In the genomic region with DNA sequence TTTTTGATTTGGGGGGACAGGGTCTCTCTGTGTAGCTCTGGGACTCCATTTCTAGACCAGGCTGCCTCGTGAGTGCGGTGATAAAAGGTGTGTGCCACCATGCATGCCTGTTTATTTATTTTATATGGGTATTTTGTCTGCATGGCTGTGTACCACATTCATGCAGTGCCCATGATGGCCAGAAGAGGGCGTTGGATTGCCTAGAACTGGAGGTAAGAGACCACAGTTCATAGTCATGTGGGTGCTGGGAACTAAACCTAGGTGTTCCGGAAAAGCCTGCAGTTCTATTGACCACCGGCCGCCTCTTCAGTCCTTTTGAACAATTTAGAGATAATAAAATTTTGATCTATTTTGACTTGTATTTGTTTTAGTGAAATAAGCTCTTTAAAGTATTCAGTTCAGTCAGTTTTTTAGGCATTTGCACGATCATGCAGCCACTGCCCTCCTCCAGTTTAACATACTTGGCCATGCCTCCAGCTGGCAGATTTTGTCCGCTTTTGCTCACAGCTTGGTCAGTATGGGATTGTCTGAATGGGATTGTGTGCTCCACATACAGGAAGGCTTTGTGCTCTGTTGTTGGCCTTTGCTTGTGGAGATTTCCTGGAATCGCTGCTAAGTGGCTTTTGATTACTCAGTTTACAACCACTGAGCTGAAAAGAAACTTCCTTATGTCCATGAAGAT, we compare ENCODE assay signal across 9 mouse cellular contexts.
A peak's percentile ranks its signal among the peaks of the same experiment; 100 is the strongest.
DNase-seq lines count a peak whose midpoint lies in the region; ATAC-seq lines count a peak whose summit lies in the region.
"Had no signal": no experiment of that assay in that cellular context is flagged by ENCODE, and none has a peak within 500 bp of the region (broad histone marks: within the 10 kb centered on the region; RNA-seq: fewer than 3 reads in every experiment).

No protein-coding gene starts in this region.

- no peaks in the 10 kb centered on the region for H3K27me3 ChIP-seq in hindbrain, embryonic 16.5 days (replicated peaks; ENCODE audit: control insufficient read depth, insufficient read depth, low read length)
- H3K27me3 ChIP-seq: liver, embryonic 13.5 days had no signal

- 72% methylated on average over 9 of the region's 9 CpGs for WGBS in hindbrain, embryonic 16.5 days

- H3K27ac ChIP-seq in hindbrain, embryonic 16.5 days (ENCODE audit: low read depth, low read length): no peak overlapping the region
- H3K27ac ChIP-seq: liver, embryonic 13.5 days had no signal

- H3K9ac ChIP-seq in hindbrain, embryonic 16.5 days (ENCODE audit: low read depth, low read length): no peak overlapping the region
- H3K9ac ChIP-seq: liver, embryonic 13.5 days had no signal

- H3K36me3 ChIP-seq in hindbrain, embryonic 16.5 days (ENCODE audit: control insufficient read depth, insufficient read depth, low read length): 0 out of 2 replicates have a peak, but pooled peaks cover 2% of the 10 kb centered on the region
- H3K36me3 ChIP-seq: liver, embryonic 13.5 days had no signal

- no peaks in the 10 kb centered on the region for H3K9me3 ChIP-seq in hindbrain, embryonic 16.5 days (ENCODE audit: control insufficient read depth, low read length)
- H3K9me3 ChIP-seq: liver, embryonic 13.5 days had no signal

- no peaks in the 10 kb centered on the region for H3K4me1 ChIP-seq in hindbrain, embryonic 16.5 days (ENCODE audit: control insufficient read depth, insufficient read depth, low read depth, low read length)
- H3K4me1 ChIP-seq: liver, embryonic 13.5 days had no signal

- peak; percentile 43 for DNase-seq in kidney, adult 18-20 months
- no peak for DNase-seq in kidney, postnatal 14 days
- DNase-seq in thymus, postnatal 25 days: peak; percentile 6
- DNase-seq in thymus, postnatal 0 days (ENCODE audit: low spot score): no peak
- DNase-seq in gastrocnemius, postnatal 4 days (ENCODE audit: low spot score in 2 of 2): no peak
- DNase-seq in heart, postnatal 25 days (ENCODE audit: low spot score): no peak
- DNase-seq: liver, embryonic 13.5 days had no signal

- peak; percentile 56; the same call in 1 of the 2 replicates for ATAC-seq in hindbrain, embryonic 16.5 days
- no peak for ATAC-seq in megakaryocyte, adult 5-6 weeks (ENCODE audit: poor library complexity, severe bottlenecking)

- H3K4me2 ChIP-seq in hindbrain, embryonic 16.5 days (ENCODE audit: low read length): no peak overlapping the region
- H3K4me2 ChIP-seq: liver, embryonic 13.5 days had no signal

- intact Hi-C loops in heart, postnatal 25 days (cut with DNase I): loop anchor here (5.0 kb wide), 1 partner anchor 77 kb away; a partner anchor contains a TSS

- no peak overlapping the region for H3K4me3 ChIP-seq in hindbrain, embryonic 16.5 days (ENCODE audit: low read length)
- H3K4me3 ChIP-seq: liver, embryonic 13.5 days had no signal

Comparison
In these comparisons a context has a peak if more than half of its experiments do, and no peak if none do; other contexts are left out.
1. DNase-seq: peak in kidney, adult 18-20 months (single experiment) and thymus, postnatal 25 days (single experiment); none in kidney, postnatal 14 days (single experiment), thymus, postnatal 0 days (single experiment), gastrocnemius, postnatal 4 days (0 of 2) and heart, postnatal 25 days (single experiment).